Mouse (Mus musculus) urinary bladder, postnatal 14 days (tissue): ENCODE results near the gene Scgb2b15.
"Not testable (repeated sequence)": the region's sequence is repeated elsewhere in the genome, so short reads cannot be mapped to it uniquely, and the experiment has no call there.

Source experiments
- DNase-seq: peaks from one replicate; pipeline ENCODE4 v3.0.0; 2021; ENCODE audit warnings: low spot score

The Scgb2b15 gene

GRCm38 (mm10) chr7:32829562-32829961, at the start of gene Scgb2b15:
Gene Scgb2b15, minus strand, starts transcription at chr7:32829662.
- not testable (repeated sequence) for DNase-seq

- not testable (repeated sequence) for DNase-seq
Observed at GRCm38 (mm10) chr7:32836254-32836653, 6.8 kb upstream of the Scgb2b15 start, which contains the start of gene Scgb1b15. Gene Scgb1b15, plus strand, starts transcription at chr7:32836554.
